Mouse (Mus musculus) cortical plate, adult 2 months (tissue): ENCODE measurements at regions not wholly inside any gene's neighbourhood (a gene's known extent, or its start where the extent isn't known, plus 50 kb on each side); places are given as distances from the start of the nearest gene placed in this dataset.

Experiments
- CTCF ChIP-seq: fragments of 200-500 bp; IDR thresholded peaks from 2 replicates; pipeline ENCODE4 v1.5.1; 2011; ENCODE audit warnings: mild to moderate bottlenecking, control low read depth, low read length; ENCODE audit not compliant: insufficient read depth; ENCODE audit errors: extremely low read depth
- POLR2A ChIP-seq: fragments of 200-500 bp; IDR thresholded peaks from 2 replicates; pipeline ENCODE4 v1.6.1; 2011; ENCODE audit warnings: mild to moderate bottlenecking, low read length, control low read depth; ENCODE audit not compliant: insufficient read depth; ENCODE audit errors: extremely low read depth

GRCm38 (mm10) chr17:3253508-3254176, 72.7 kb upstream of the Tiam2 start:
- TF ChIP-seq POLR2A (no peak), CTCF (peak; percentile 55)
